13 mouse cellular contexts compared by ENCODE assay signal in genomic region chr10:22842781-22843439, GRCm38 (mm10). TPM values are rescaled to one million over a fixed set of nuclear protein-coding genes. Genes with fewer than 3 reads are reported as not detected.
DNase-seq lines count a peak whose midpoint lies in the region; ATAC-seq lines count a peak whose summit lies in the region.
"Had no signal": no experiment of that assay in that cellular context is flagged by ENCODE, and none has a peak within 500 bp of the region (broad histone marks: within the 10 kb centered on the region; RNA-seq: fewer than 3 reads in every experiment).

No protein-coding gene starts in this region.

- no peaks in the 10 kb centered on the region for H3K36me3 ChIP-seq in intestine, embryonic 15.5 days
- no peaks in the 10 kb centered on the region for H3K36me3 ChIP-seq in intestine, embryonic 16.5 days (ENCODE audit: control insufficient read depth, insufficient read depth, low read length)
- H3K36me3 ChIP-seq in forebrain, embryonic 14.5 days (ENCODE audit: control insufficient read depth, insufficient read depth, low read length), result no peaks in the 10 kb centered on the region
- no peaks in the 10 kb centered on the region for H3K36me3 ChIP-seq in midbrain, embryonic 15.5 days (replicated peaks)
- H3K36me3 ChIP-seq: embryonic facial prominence, embryonic 13.5 days; G1E had no signal

- peaks cover 8% of the 10 kb centered on the region; the same call in 1 of the 2 replicates for H3K4me1 ChIP-seq in intestine, embryonic 15.5 days (replicated peaks)
- peaks cover 14% of the 10 kb centered on the region; the same call in 1 of the 2 replicates for H3K4me1 ChIP-seq in intestine, embryonic 16.5 days (ENCODE audit: control insufficient read depth, insufficient read depth, low read length)
- H3K4me1 ChIP-seq in forebrain, embryonic 14.5 days (ENCODE audit: control insufficient read depth, insufficient read depth, low read length), result peaks cover 4% of the 10 kb centered on the region; the same call in 1 of the 2 replicates
- peaks cover 4% of the 10 kb centered on the region for H3K4me1 ChIP-seq in midbrain, embryonic 15.5 days

- H3K9ac ChIP-seq in intestine, embryonic 15.5 days, result no peak overlapping the region
- no peak overlapping the region; the same call in 1 of the 2 replicates for H3K9ac ChIP-seq in intestine, embryonic 16.5 days (ENCODE audit: low read depth, low read length)
- no peak overlapping the region for H3K9ac ChIP-seq in forebrain, embryonic 14.5 days (ENCODE audit: low read length)
- H3K9ac ChIP-seq in midbrain, embryonic 15.5 days, result no peak overlapping the region
- H3K9ac ChIP-seq: embryonic facial prominence, embryonic 13.5 days had no signal

- peak; percentile 52 for DNase-seq in embryo, embryonic 9.5 days (ENCODE audit: extremely low spot score)
- DNase-seq in forebrain, embryonic 14.5 days (ENCODE audit: low spot score), result no peak
- no peak for DNase-seq in MN1 (ENCODE audit: low spot score)
- DNase-seq: gastrocnemius, postnatal 14 days; kidney, postnatal 36 days; lung, postnatal 4 days had no signal

- H3K27me3 ChIP-seq in intestine, embryonic 15.5 days (replicated peaks), result peaks cover 8% of the 10 kb centered on the region
- peaks cover 12% of the 10 kb centered on the region; the same call in 1 of the 2 replicates for H3K27me3 ChIP-seq in intestine, embryonic 16.5 days (replicated peaks; ENCODE audit: control insufficient read depth, insufficient read depth, low read length)
- H3K27me3 ChIP-seq in forebrain, embryonic 14.5 days (replicated peaks; ENCODE audit: control insufficient read depth, insufficient read depth, low read length), result peaks cover 65% of the 10 kb centered on the region
- peaks cover 73% of the 10 kb centered on the region for H3K27me3 ChIP-seq in midbrain, embryonic 15.5 days (replicated peaks)

- no peaks in the 10 kb centered on the region for H3K9me3 ChIP-seq in intestine, embryonic 15.5 days
- H3K9me3 ChIP-seq in intestine, embryonic 16.5 days (ENCODE audit: control insufficient read depth, low read length), result no peaks in the 10 kb centered on the region
- no peaks in the 10 kb centered on the region for H3K9me3 ChIP-seq in forebrain, embryonic 14.5 days (replicated peaks; ENCODE audit: control insufficient read depth, low read length)
- H3K9me3 ChIP-seq in midbrain, embryonic 15.5 days, result no peaks in the 10 kb centered on the region
- H3K9me3 ChIP-seq: embryonic facial prominence, embryonic 13.5 days; G1E had no signal

- no peak overlapping the region for H3K4me3 ChIP-seq in intestine, embryonic 15.5 days (replicated peaks)
- no peak overlapping the region for H3K4me3 ChIP-seq in intestine, embryonic 16.5 days (ENCODE audit: low read length)
- H3K4me3 ChIP-seq in forebrain, embryonic 14.5 days (ENCODE audit: low read depth, low read length), result no peak overlapping the region
- H3K4me3 ChIP-seq in midbrain, embryonic 15.5 days, result no peak overlapping the region
- H3K4me3 ChIP-seq: embryonic facial prominence, embryonic 13.5 days had no signal

- no peak overlapping the region for H3K27ac ChIP-seq in intestine, embryonic 15.5 days
- no peak overlapping the region for H3K27ac ChIP-seq in intestine, embryonic 16.5 days (ENCODE audit: low read length)
- no peak overlapping the region for H3K27ac ChIP-seq in forebrain, embryonic 14.5 days (ENCODE audit: low read depth, low read length)
- no peak overlapping the region for H3K27ac ChIP-seq in midbrain, embryonic 15.5 days
- H3K27ac ChIP-seq: embryonic facial prominence, embryonic 13.5 days had no signal

- H3K4me2 ChIP-seq in intestine, embryonic 15.5 days (replicated peaks), result peak overlapping the region; percentile 48; the same call in 1 of the 2 replicates
- no peak overlapping the region for H3K4me2 ChIP-seq in intestine, embryonic 16.5 days (ENCODE audit: low read depth, low read length)
- H3K4me2 ChIP-seq in forebrain, embryonic 14.5 days (ENCODE audit: low read length), result no peak overlapping the region
- H3K4me2 ChIP-seq in midbrain, embryonic 15.5 days, result no peak overlapping the region

- 22% methylated on average over 17 of the region's 17 CpGs for WGBS in intestine, embryonic 15.5 days
- WGBS in intestine, embryonic 16.5 days, result 22% methylated on average over 17 of the region's 17 CpGs
- 2% methylated on average over 17 of the region's 17 CpGs for WGBS in forebrain, embryonic 14.5 days
- 2% methylated on average over 17 of the region's 17 CpGs for WGBS in midbrain, embryonic 15.5 days

- ATAC-seq in intestine, embryonic 15.5 days, result no peak
- no peak for ATAC-seq in intestine, embryonic 16.5 days
- ATAC-seq in forebrain, embryonic 14.5 days, result peak; percentile 34; the same call in 1 of the 2 replicates
- peak; percentile 50 for ATAC-seq in midbrain, embryonic 15.5 days (replicated peaks)
- no peak for ATAC-seq in erythroid progenitor cell, adult 5-6 weeks (replicated peaks; ENCODE audit: low FRiP score, poor library complexity, severe bottlenecking)

RNA-seq across cellular contexts. Expression of gene Tcf21, which starts 22.9 kb away (rescaled TPM):
- polyA plus RNA-seq in intestine, embryonic 15.5 days (2015; fragmentation: Nextera tagmentation; extraction: Ambion mirVana), result 151 and 186 TPM in 2 replicates
- 133 and 145 TPM in 2 replicates for polyA plus RNA-seq in intestine, embryonic 16.5 days (2015; fragmentation: Nextera tagmentation; extraction: Ambion mirVana)
- 0.32 and 0.57 TPM in 2 replicates for polyA plus RNA-seq in forebrain, embryonic 14.5 days (2014; fragmentation: Nextera tagmentation; extraction: Ambion mirVana)
- 0.31 and 0.36 TPM in 2 replicates for polyA plus RNA-seq in midbrain, embryonic 15.5 days (2015; fragmentation: Nextera tagmentation; extraction: Ambion mirVana)
- not detected in 2 replicates for total RNA-seq in erythroid progenitor cell, adult 5-6 weeks (2015; ENCODE audit: low replicate concordance)
- total RNA-seq in erythroid progenitor cell, adult 5-6 weeks (2017; ENCODE audit: low replicate concordance), result not detected in 2 replicates
- total RNA-seq: G1E; gastrocnemius, postnatal 14 days; left cerebral cortex, postnatal 10 days had no signal
- polyA plus RNA-seq: G1E had no signal

Comparison
In these comparisons a context has a peak if more than half of its experiments do, and no peak if none do; other contexts are left out.
1. ATAC-seq: peak in forebrain, embryonic 14.5 days (single experiment) and midbrain, embryonic 15.5 days (single experiment); none in intestine, embryonic 15.5 days (single experiment), intestine, embryonic 16.5 days (single experiment) and erythroid progenitor cell, adult 5-6 weeks (single experiment).
2. RNA of gene Tcf21, which starts 22.9 kb away (polyA plus RNA-seq): 151 to 186 TPM in intestine, embryonic 15.5 days and 133 to 145 TPM in intestine, embryonic 16.5 days; 0.32 to 0.57 TPM in forebrain, embryonic 14.5 days and 0.31 to 0.36 TPM in midbrain, embryonic 15.5 days; every median in the first group is over 10 times any median in the second.